Comparison of ENCODE assay signal across 8 mouse cellular contexts in the genomic region with DNA sequence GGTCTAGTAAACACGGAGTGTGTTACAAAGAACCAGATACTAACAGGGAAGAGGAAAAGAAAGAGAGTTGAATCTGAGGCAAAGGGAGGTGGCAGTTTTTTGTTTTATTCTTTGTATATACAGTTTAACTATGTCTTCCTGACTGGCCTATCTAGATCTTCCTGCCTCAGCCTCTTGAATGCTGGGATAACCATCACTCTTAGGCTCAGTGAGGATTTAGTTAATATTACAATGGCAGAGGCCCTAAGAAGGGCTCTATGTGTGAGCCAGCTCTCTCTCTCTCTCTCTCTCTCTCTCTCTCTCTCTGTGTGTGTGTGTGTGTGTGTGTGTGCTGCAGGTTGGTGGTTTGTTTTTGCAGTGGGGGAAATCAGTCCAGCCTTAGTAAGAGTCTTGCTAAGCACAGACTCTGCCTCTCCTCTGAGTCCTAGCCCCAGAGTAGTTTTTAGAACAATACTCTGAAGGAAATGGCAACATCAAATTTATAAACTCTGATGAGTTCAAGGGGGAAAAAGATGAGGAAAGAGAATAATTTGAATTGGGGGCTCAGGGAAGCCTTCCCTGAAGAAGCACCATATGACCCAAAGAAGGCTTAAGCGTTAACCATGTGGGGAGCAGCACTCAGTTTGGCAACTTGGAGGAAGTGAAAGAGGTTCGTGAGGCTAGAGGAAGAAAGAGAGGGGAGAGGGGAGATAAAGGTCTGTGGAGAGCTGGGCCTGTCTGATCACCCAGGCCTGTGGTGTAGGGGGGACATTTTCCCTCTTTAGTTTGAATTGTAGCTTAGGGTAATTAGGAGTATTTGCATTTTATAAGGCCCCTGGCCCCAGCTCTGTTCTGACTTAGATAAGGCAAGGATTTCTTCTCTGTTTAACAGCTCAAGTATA. TPM values are rescaled to one million over a fixed set of nuclear protein-coding genes. Genes with fewer than 3 reads are reported as not detected.
A peak's percentile ranks its signal among the peaks of the same experiment; 100 is the strongest.
DNase-seq lines count a peak whose midpoint lies in the region; ATAC-seq and TF ChIP-seq lines count a peak whose summit lies in the region.

No protein-coding gene starts in this region.

- no peak for TF ChIP-seq CTCF in MEL (IDR thresholded peaks at IDR 0.05 in 2 of 3, conservative IDR thresholded peaks at IDR 0.05 in 1 of 3; ENCODE audit: control insufficient read depth in 1 of 3, insufficient read depth in 1 of 3, low read depth in 2 of 3, low read length in 3 of 3, poor library complexity in 1 of 3, severe bottlenecking in 1 of 3)

- H3K4me3 ChIP-seq in forebrain, embryonic 12.5 days (replicated peaks), result no peak overlapping the region
- no peak overlapping the region for H3K4me3 ChIP-seq in forebrain, embryonic 16.5 days (replicated peaks; ENCODE audit: low read length)
- H3K4me3 ChIP-seq in MEL (ENCODE audit: control insufficient read depth in 1 of 2, insufficient read depth in 1 of 2, low read depth in 2 of 2, low read length in 2 of 2), result peak overlapping the region; percentile 92 to 96
- no peak overlapping the region for H3K4me3 ChIP-seq in hindbrain, embryonic 16.5 days (ENCODE audit: low read length)
- peak overlapping the region; percentile 93; the same call in 1 of the 2 replicates for H3K4me3 ChIP-seq in midbrain, embryonic 10.5 days

- no peaks in the 10 kb centered on the region for H3K36me3 ChIP-seq in forebrain, embryonic 12.5 days (replicated peaks)
- no peaks in the 10 kb centered on the region for H3K36me3 ChIP-seq in forebrain, embryonic 16.5 days (ENCODE audit: control insufficient read depth, insufficient read depth)
- peaks cover 6 to 40% of the 10 kb centered on the region in 2 experiments for H3K36me3 ChIP-seq in MEL (ENCODE audit: control insufficient read depth in 1 of 2, insufficient read depth in 2 of 2, low read length in 2 of 2)
- H3K36me3 ChIP-seq in hindbrain, embryonic 16.5 days (ENCODE audit: control insufficient read depth, insufficient read depth, low read length), result no peaks in the 10 kb centered on the region
- no peaks in the 10 kb centered on the region for H3K36me3 ChIP-seq in midbrain, embryonic 10.5 days

- H3K27ac ChIP-seq in forebrain, embryonic 12.5 days, result no peak overlapping the region
- no peak overlapping the region for H3K27ac ChIP-seq in forebrain, embryonic 16.5 days (ENCODE audit: low read length)
- peak overlapping the region; percentile 88 for H3K27ac ChIP-seq in MEL (ENCODE audit: control insufficient read depth, low read depth, low read length)
- no peak overlapping the region for H3K27ac ChIP-seq in hindbrain, embryonic 16.5 days (ENCODE audit: low read depth, low read length)
- H3K27ac ChIP-seq in midbrain, embryonic 10.5 days (replicated peaks), result no peak overlapping the region

- ATAC-seq in forebrain, embryonic 12.5 days (ENCODE audit: low FRiP score), result no peak
- no peak for ATAC-seq in forebrain, embryonic 16.5 days
- no peak for ATAC-seq in hindbrain, embryonic 16.5 days

- H3K79me2 ChIP-seq in MEL (ENCODE audit: control insufficient read depth, insufficient read depth, low read length, poor library complexity), result peaks cover 63% of the 10 kb centered on the region

- DNase-seq in MEL (ENCODE audit: low read depth, low spot score) (peak; percentile 85), adipocyte (ENCODE audit: low spot score) (no peak)
- DNase-seq in midbrain, embryonic 10.5 days (ENCODE audit: low spot score), result no peak
- no peak for DNase-seq in right cerebral cortex, postnatal 25 days
- DNase-seq in left cerebral cortex, postnatal 4 days, result no peak

- peak overlapping the region; percentile 91 for H3K4me2 ChIP-seq in forebrain, embryonic 12.5 days
- no peak overlapping the region; the same call in 1 of the 2 replicates for H3K4me2 ChIP-seq in forebrain, embryonic 16.5 days (ENCODE audit: low read length)
- peak overlapping the region; percentile 93 for H3K4me2 ChIP-seq in hindbrain, embryonic 16.5 days (ENCODE audit: low read length)

- intact Hi-C loops in left cerebral cortex, postnatal 4 days (cut with DNase I), result no loop called here

- no peaks in the 10 kb centered on the region for H3K27me3 ChIP-seq in forebrain, embryonic 12.5 days
- no peaks in the 10 kb centered on the region for H3K27me3 ChIP-seq in forebrain, embryonic 16.5 days (replicated peaks; ENCODE audit: control insufficient read depth, insufficient read depth, low read length)
- H3K27me3 ChIP-seq in MEL (ENCODE audit: control insufficient read depth in 1 of 2, insufficient read depth in 2 of 2, low read length in 2 of 2), result no peaks in the 10 kb centered on the region
- H3K27me3 ChIP-seq in hindbrain, embryonic 16.5 days (replicated peaks; ENCODE audit: control insufficient read depth, insufficient read depth, low read length), result no peaks in the 10 kb centered on the region
- no peaks in the 10 kb centered on the region for H3K27me3 ChIP-seq in midbrain, embryonic 10.5 days (ENCODE audit: low read depth, poor library complexity, severe bottlenecking)

- TF ChIP-seq POLR2A in MEL (IDR thresholded peaks at IDR 0.05; ENCODE audit: control insufficient read depth in 1 of 2, insufficient read depth in 1 of 2, low read depth in 1 of 2, low read length in 2 of 2, poor library complexity in 1 of 2), result peak in 1 of 2 experiments; percentile 54; a peak in 2 of 4 replicates

- no peaks in the 10 kb centered on the region for H3K9me3 ChIP-seq in forebrain, embryonic 12.5 days
- H3K9me3 ChIP-seq in forebrain, embryonic 16.5 days (ENCODE audit: control insufficient read depth, low read length), result no peaks in the 10 kb centered on the region
- H3K9me3 ChIP-seq in MEL (replicated peaks; ENCODE audit: insufficient read depth, low read length), result no peaks in the 10 kb centered on the region
- H3K9me3 ChIP-seq in hindbrain, embryonic 16.5 days (ENCODE audit: control insufficient read depth, low read length), result no peaks in the 10 kb centered on the region
- H3K9me3 ChIP-seq in midbrain, embryonic 10.5 days (replicated peaks), result no peaks in the 10 kb centered on the region

- peak; percentile 78 to 83 for TF ChIP-seq EP300 in MEL (IDR thresholded peaks at IDR 0.05; ENCODE audit: low read depth in 1 of 2, low read length in 2 of 2)

- no peak for TF ChIP-seq RAD21 in MEL (IDR thresholded peaks at IDR 0.05; ENCODE audit: low read depth, low read length)

- peaks cover 38% of the 10 kb centered on the region for H3K4me1 ChIP-seq in forebrain, embryonic 12.5 days
- peaks cover 26% of the 10 kb centered on the region for H3K4me1 ChIP-seq in forebrain, embryonic 16.5 days (replicated peaks; ENCODE audit: control insufficient read depth, insufficient read depth, low read length)
- peaks cover 22 to 24% of the 10 kb centered on the region in 2 experiments for H3K4me1 ChIP-seq in MEL (ENCODE audit: control insufficient read depth in 1 of 2, insufficient read depth in 2 of 2, low read length in 2 of 2)
- peaks cover 25% of the 10 kb centered on the region for H3K4me1 ChIP-seq in hindbrain, embryonic 16.5 days (ENCODE audit: control insufficient read depth, insufficient read depth, low read depth, low read length)
- H3K4me1 ChIP-seq in midbrain, embryonic 10.5 days, result peaks cover 37% of the 10 kb centered on the region

- WGBS in forebrain, embryonic 12.5 days, result 72% methylated on average over 3 of the region's 3 CpGs
- whole genome bisulfite sequencing in forebrain, embryonic 16.5 days, result 63% methylated on average over 3 of the region's 3 CpGs
- WGBS in hindbrain, embryonic 16.5 days, result 67% methylated on average over 3 of the region's 3 CpGs
- 71% methylated on average over 3 of the region's 3 CpGs for WGBS in midbrain, embryonic 10.5 days

- no peak overlapping the region for H3K9ac ChIP-seq in forebrain, embryonic 12.5 days
- H3K9ac ChIP-seq in forebrain, embryonic 16.5 days (replicated peaks; ENCODE audit: low read depth, low read length), result no peak overlapping the region
- H3K9ac ChIP-seq in MEL (ENCODE audit: control insufficient read depth, low read depth, low read length, poor library complexity, severe bottlenecking), result peak overlapping the region; percentile 98
- no peak overlapping the region for H3K9ac ChIP-seq in hindbrain, embryonic 16.5 days (ENCODE audit: low read depth, low read length)

TF ChIP-seq in MEL, 35 proteins besides CTCF, POLR2A, EP300 and RAD21 (continues in another document):
- TF ChIP-seq USF1 (IDR thresholded peaks at IDR 0.05; ENCODE audit: low read depth, low read length) (peak; percentile 45; the same call in 1 of the 2 replicates), GABPA (IDR thresholded peaks at IDR 0.05; ENCODE audit: low read depth, low read length) (no peak), ZC3H11A (IDR thresholded peaks at IDR 0.05; ENCODE audit: low read depth, low read length) (no peak), SIN3A (IDR thresholded peaks at IDR 0.05; ENCODE audit: low read length) (peak; percentile 71), MXI1 (IDR thresholded peaks at IDR 0.05; ENCODE audit: low read depth, low read length) (peak; percentile 90), KAT2A (conservative IDR thresholded peaks at IDR 0.05; ENCODE audit: low read depth, low read length) (no peak), USF2 (IDR thresholded peaks at IDR 0.05; ENCODE audit: borderline replicate concordance in 1 of 2, insufficient read depth in 1 of 2, low read depth in 1 of 2, low read length in 2 of 2) (no peak), CHD2 (IDR thresholded peaks at IDR 0.05; ENCODE audit: low read length) (no peak), GATA1 (IDR thresholded peaks at IDR 0.05; ENCODE audit: low read depth, low read length) (peak; percentile 83), HCFC1 (IDR thresholded peaks at IDR 0.05; ENCODE audit: low read depth, low read length) (peak; percentile 46)

RNA-seq across cellular contexts. Expression of gene Zfp592, which starts 2.0 kb away (rescaled TPM):
- 12.1 and 14.3 TPM in 2 replicates for polyA plus RNA-seq in forebrain, embryonic 12.5 days (2016; fragmentation: Nextera tagmentation; extraction: Ambion mirVana)
- polyA plus RNA-seq in forebrain, embryonic 16.5 days (2015; fragmentation: Nextera tagmentation; extraction: Ambion mirVana), result 8.4 and 12.1 TPM in 2 replicates
- 12.9 and 14.7 TPM in 2 replicates for total RNA-seq in MEL (2012; rRNA removed)
- polyA plus RNA-seq in MEL (2012; ENCODE audit: insufficient read depth in 1 of 2, insufficient read length in 2 of 2, low read depth in 1 of 2, low replicate concordance in 2 of 2, missing spikeins in 1 of 2), result 10 to 100 TPM in 1 of 2 experiments, not detected in 1; 33.0 TPM
- polyA plus RNA-seq in hindbrain, embryonic 16.5 days (2015; fragmentation: Nextera tagmentation; extraction: Ambion mirVana), result 9.0 and 12.2 TPM in 2 replicates
- polyA plus RNA-seq in midbrain, embryonic 10.5 days (2016; fragmentation: Nextera tagmentation; extraction: Ambion mirVana), result 10.5 and 11.6 TPM in 2 replicates
- total RNA-seq in left cerebral cortex, postnatal 4 days (2021), result 10 to 100 TPM; 25.7 to 26.8 TPM

RNA-seq across cellular contexts. Expression of gene Sec11a, which starts 47.9 kb away (rescaled TPM):
- 169 and 179 TPM in 2 replicates for polyA plus RNA-seq in forebrain, embryonic 12.5 days (2016; fragmentation: Nextera tagmentation; extraction: Ambion mirVana)
- 146 and 153 TPM in 2 replicates for polyA plus RNA-seq in forebrain, embryonic 16.5 days (2015; fragmentation: Nextera tagmentation; extraction: Ambion mirVana)
- 132 and 144 TPM in 2 replicates for total RNA-seq in MEL (2012; rRNA removed)
- polyA plus RNA-seq in MEL (2012; ENCODE audit: insufficient read depth in 1 of 2, insufficient read length in 2 of 2, low read depth in 1 of 2, low replicate concordance in 2 of 2, missing spikeins in 1 of 2), result 100 to 1,000 TPM in 1 of 2 experiments, not detected in 1; 114 TPM
- 153 and 164 TPM in 2 replicates for polyA plus RNA-seq in hindbrain, embryonic 16.5 days (2015; fragmentation: Nextera tagmentation; extraction: Ambion mirVana)
- polyA plus RNA-seq in midbrain, embryonic 10.5 days (2016; fragmentation: Nextera tagmentation; extraction: Ambion mirVana), result 195 and 207 TPM in 2 replicates
- 10 to 100 TPM; 67.7 to 78.6 TPM for total RNA-seq in left cerebral cortex, postnatal 4 days (2021)

Comparison
In these comparisons a context has a peak if more than half of its experiments do, and no peak if none do; other contexts are left out.
1. H3K4me3 ChIP-seq: peak in MEL (2 of 2) and midbrain, embryonic 10.5 days (single experiment); none in forebrain, embryonic 12.5 days (single experiment), forebrain, embryonic 16.5 days (single experiment) and hindbrain, embryonic 16.5 days (single experiment).